Mouse (Mus musculus) forebrain, postnatal 0 days (tissue): ENCODE results near the gene Arcn1. TPM values are rescaled to one million over a fixed set of nuclear protein-coding genes. Genes with fewer than 3 reads are reported as not detected.

ENCODE experiments used
- ATAC-seq: fragments of 200-750 bp; cut with Nextera tagmentation; 2 replicates; pipeline ENCODE4 v1.8.0; 2017; ENCODE audit warnings: mild to moderate bottlenecking, moderate library complexity
- DNase-seq: peaks from one replicate; pipeline ENCODE4 v3.0.0-alpha.2; 2015
- H3K27ac ChIP-seq: fragments of 300-500 bp; sonication (generic); 2 replicates; pipeline ENCODE4 v1.5.1; 2014; ENCODE audit warnings: low read depth, mild to moderate bottlenecking, antibody characterized with exemption, low read length, moderate library complexity, mixed read lengths
- H3K27me3 ChIP-seq: fragments of 300-500 bp; sonication (generic); 2 replicates; pipeline ENCODE4 v1.6.1; 2014; ENCODE audit warnings: mild to moderate bottlenecking, low read length, mixed read lengths; ENCODE audit not compliant: insufficient read depth
- H3K36me3 ChIP-seq: fragments of 300-500 bp; sonication (generic); 2 replicates; pipeline ENCODE4 v1.6.1; 2014; ENCODE audit warnings: mild to moderate bottlenecking, moderate library complexity; ENCODE audit not compliant: insufficient read depth
- H3K4me1 ChIP-seq: fragments of 300-500 bp; sonication (generic); 2 replicates; pipeline ENCODE4 v1.6.1; 2014; ENCODE audit warnings: antibody characterized with exemption; ENCODE audit not compliant: insufficient read depth
- H3K4me2 ChIP-seq: fragments of 300-500 bp; sonication (generic); 2 replicates; pipeline ENCODE4 v1.6.1; 2014; ENCODE audit warnings: low read depth, mild to moderate bottlenecking, moderate library complexity
- H3K4me3 ChIP-seq: fragments of 300-500 bp; sonication (generic); 2 replicates; pipeline ENCODE4 v1.5.1; 2014; ENCODE audit warnings: low read depth, low read length, mixed read lengths
- H3K9ac ChIP-seq: fragments of 300-500 bp; sonication (generic); 2 replicates; pipeline ENCODE4 v1.6.1; 2014; ENCODE audit warnings: mild to moderate bottlenecking
- H3K9me3 ChIP-seq: fragments of 300-500 bp; sonication (generic); 2 replicates; pipeline ENCODE4 v1.6.1; 2016; ENCODE audit warnings: low read length
- CTCF ChIP-seq: sonication (generic); IDR thresholded peaks from 2 replicates; pipeline ENCODE4 v1.5.1; 2016; ENCODE audit warnings: antibody characterized with exemption, control low read depth, low read depth
- WGBS: fragments of 180-500 bp; shearing (Covaris S2); extraction: QIAGEN DNeasy Blood & Tissue Kit; methylation state at CpG from one replicate; pipeline ENCODE4 v1.1.7; 2014; 5-methylcytosine and 5-hydroxymethylcytosine counted together
- polyA plus RNA-seq: library from polyadenylated mRNA; unstranded; fragments of >200 nt; fragmentation: Nextera tagmentation; extraction: Ambion mirVana; gene quantifications from 2 replicates; pipeline ENCODE4 v1.2.1, GENCODE M21; 2015
- total RNA-seq: library from RNA; depleted of rRNA; stranded (reverse); fragments of >200 nt; gene quantifications from 2 replicates; pipeline ENCODE4 v1.2.3, GENCODE M21; 2014

Gene Arcn1
- total and polyA plus RNA-seq, 2 experiments from 2014 or later, result 105 to 113 TPM

GRCm38 (mm10) chr9:44802808-44803450 lies 35.3 kb upstream of the Arcn1 start, which contains the start of gene Ttc36:
Ttc36 (minus strand) TSS chr9:44803072.
- Histone ChIP-seq H3K4me1 (0 out of 2 replicates have a peak, but pooled peaks cover 6% of the 10 kb centered on the region), H3K9me3 (no peaks in the 10 kb centered on the region), H3K27ac (no peak within 1 kb of the TSS), H3K27me3 (no peaks in the 10 kb centered on the region), H3K9ac (no peak within 1 kb of the TSS), H3K4me3 (no peak within 1 kb of the TSS), H3K4me2 (no peak within 1 kb of the TSS), H3K36me3 (peaks cover 32% of the 10 kb centered on the region)
- no peak for ATAC-seq
- WGBS, result 77% methylated on average over 4 of the region's 4 CpGs
- no peak for DNase-seq
- no peak for TF ChIP-seq CTCF

GRCm38 (mm10) chr9:44801669-44802068 lies 34.0 kb upstream of the Arcn1 start:
- 85% methylated on average over 6 of the region's 6 CpGs for WGBS
- Histone ChIP-seq H3K27me3 (no peaks in the 10 kb centered on the region), H3K9me3 (no peaks in the 10 kb centered on the region), H3K4me3 (no peak overlapping the region), H3K9ac (no peak overlapping the region), H3K36me3 (peaks cover 19% of the 10 kb centered on the region), H3K27ac (no peak overlapping the region), H3K4me1 (0 out of 2 replicates have a peak, but pooled peaks cover 6% of the 10 kb centered on the region), H3K4me2 (no peak overlapping the region)
- no peak for DNase-seq
- TF ChIP-seq CTCF, result no peak
- ATAC-seq, result no peak

- Histone ChIP-seq H3K27me3 (no peaks in the 10 kb centered on the region), H3K9me3 (no peaks in the 10 kb centered on the region), H3K4me2 (peak overlapping the region; percentile 96), H3K4me1 (0 out of 2 replicates have a peak, but pooled peaks cover 6% of the 10 kb centered on the region), H3K4me3 (peak overlapping the region; percentile 55), H3K27ac (no peak overlapping the region), H3K9ac (peak overlapping the region; percentile 66), H3K36me3 (peaks cover 5% of the 10 kb centered on the region)
- no peak for ATAC-seq
- 36% methylated on average over 9 of the region's 9 CpGs for WGBS
- no peak for DNase-seq
- no peak for TF ChIP-seq CTCF
Measured at GRCm38 (mm10) chr9:44799958-44800324, 32.3 kb upstream of the Arcn1 start.

GRCm38 (mm10) chr9:44799102-44799957 lies 31.7 kb upstream of the Arcn1 start, which contains the start of gene Tmem25:
Tmem25 (minus strand) TSS chr9:44799307.
- H3K4me2 ChIP-seq, result peak within 1 kb of the TSS; percentile 96
- H3K4me1 ChIP-seq, result 0 out of 2 replicates have a peak, but pooled peaks cover 6% of the 10 kb centered on the region
- peak within 1 kb of the TSS; percentile 55 for H3K4me3 ChIP-seq
- H3K36me3 ChIP-seq, result no peaks in the 10 kb centered on the region
- no peaks in the 10 kb centered on the region for H3K9me3 ChIP-seq
- peak within 1 kb of the TSS; percentile 66 for H3K9ac ChIP-seq
- H3K27me3 ChIP-seq, result no peaks in the 10 kb centered on the region
- peak within 1 kb of the TSS; percentile 54 for H3K27ac ChIP-seq
- DNase-seq (peak; percentile 86), ATAC-seq (peak; percentile 95)
- no peak for TF ChIP-seq CTCF
- WGBS, result 2% methylated on average over 70 of the region's 75 CpGs

GRCm38 (mm10) chr9:44798298-44798697 lies 30.7 kb upstream of the Arcn1 start:
- no peak for ATAC-seq
- H3K9ac ChIP-seq, result peak overlapping the region; percentile 66; the same call in 1 of the 2 replicates
- H3K27me3 ChIP-seq, result no peaks in the 10 kb centered on the region
- H3K4me2 ChIP-seq, result peak overlapping the region; percentile 96
- H3K4me3 ChIP-seq, result peak overlapping the region; percentile 55
- DNase-seq, result no peak
- TF ChIP-seq CTCF, result no peak
- H3K9me3 ChIP-seq, result no peaks in the 10 kb centered on the region
- no peaks in the 10 kb centered on the region; the same call in 1 of the 2 replicates for H3K36me3 ChIP-seq
- WGBS, result 46% methylated on average over 7 of the region's 7 CpGs
- H3K4me1 ChIP-seq, result 0 out of 2 replicates have a peak, but pooled peaks cover 6% of the 10 kb centered on the region
- no peak overlapping the region for H3K27ac ChIP-seq

GRCm38 (mm10) chr9:44792842-44793241 lies 25.2 kb upstream of the Arcn1 start:
- no peak overlapping the region for H3K9ac ChIP-seq
- no peak overlapping the region for H3K4me2 ChIP-seq
- H3K9me3 ChIP-seq, result no peaks in the 10 kb centered on the region
- no peak overlapping the region for H3K4me3 ChIP-seq
- WGBS, result 81% methylated on average over 9 of the region's 9 CpGs
- H3K27me3 ChIP-seq, result no peaks in the 10 kb centered on the region
- DNase-seq, result no peak
- no peak for TF ChIP-seq CTCF
- no peak overlapping the region for H3K27ac ChIP-seq
- peaks cover 48% of the 10 kb centered on the region for H3K36me3 ChIP-seq
- H3K4me1 ChIP-seq, result no peaks in the 10 kb centered on the region
- ATAC-seq, result no peak
